10 mouse cellular contexts compared by ENCODE assay signal in the genomic region with DNA sequence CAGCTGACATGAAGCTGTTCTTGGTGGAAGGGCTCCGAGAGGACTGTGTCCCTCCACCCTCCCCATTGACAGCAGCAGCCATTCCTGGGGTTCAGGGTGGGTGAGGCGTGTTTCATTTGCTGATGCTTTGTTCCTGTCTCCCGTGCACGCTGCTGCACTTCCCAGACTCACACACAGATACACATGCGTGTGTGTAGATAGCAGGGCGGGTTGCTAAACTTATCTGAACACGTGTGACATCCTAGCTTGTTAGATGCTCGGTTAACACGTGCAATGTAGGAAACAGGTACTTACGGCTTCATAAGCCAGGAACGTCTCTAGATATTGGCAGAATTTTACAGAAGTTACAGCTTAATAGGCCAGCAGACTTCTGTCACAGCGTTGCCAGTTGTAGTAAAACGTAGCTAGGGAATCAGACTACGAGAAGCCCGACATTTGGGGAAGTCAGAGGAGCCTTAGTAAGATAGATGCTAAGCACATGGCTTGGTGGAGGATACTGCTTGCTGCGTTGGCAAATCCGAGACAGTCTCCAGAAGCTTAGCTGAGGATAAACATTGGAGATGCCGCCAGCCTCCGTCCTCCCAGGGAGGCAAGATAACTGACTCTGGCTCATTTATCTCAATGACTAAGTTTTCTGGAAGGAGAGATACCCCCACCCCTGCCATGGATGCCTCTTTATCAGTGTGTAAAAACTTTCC. TPM values are rescaled to one million over a fixed set of nuclear protein-coding genes. Genes with fewer than 3 reads are reported as not detected.
DNase-seq lines count a peak whose midpoint lies in the region; ATAC-seq and TF ChIP-seq lines count a peak whose summit lies in the region.
"Had no signal": no experiment of that assay in that cellular context is flagged by ENCODE, and none has a peak within 500 bp of the region (broad histone marks: within the 10 kb centered on the region; RNA-seq: fewer than 3 reads in every experiment).

No protein-coding gene starts in this region.

- H3K36me3 ChIP-seq in forebrain, embryonic 13.5 days (ENCODE audit: poor library complexity, severe bottlenecking) = no peaks in the 10 kb centered on the region
- no peaks in the 10 kb centered on the region for H3K36me3 ChIP-seq in forebrain, embryonic 10.5 days (replicated peaks)
- no peaks in the 10 kb centered on the region for H3K36me3 ChIP-seq in lung, postnatal 0 days (ENCODE audit: insufficient read depth, low read length)
- H3K36me3 ChIP-seq in intestine, embryonic 16.5 days (ENCODE audit: control insufficient read depth, insufficient read depth, low read length) = no peaks in the 10 kb centered on the region
- H3K36me3 ChIP-seq: midbrain, embryonic 12.5 days had no signal

- peaks cover 65% of the 10 kb centered on the region for H3K4me1 ChIP-seq in forebrain, embryonic 13.5 days
- peaks cover 72% of the 10 kb centered on the region for H3K4me1 ChIP-seq in forebrain, embryonic 10.5 days
- peaks cover 34% of the 10 kb centered on the region for H3K4me1 ChIP-seq in lung, postnatal 0 days (ENCODE audit: insufficient read depth, low read depth, low read length)
- peaks cover 58% of the 10 kb centered on the region for H3K4me1 ChIP-seq in intestine, embryonic 16.5 days (ENCODE audit: control insufficient read depth, insufficient read depth, low read length)

- H3K4me3 ChIP-seq in forebrain, embryonic 13.5 days = no peak overlapping the region
- H3K4me3 ChIP-seq in forebrain, embryonic 10.5 days = no peak overlapping the region
- no peak overlapping the region for H3K4me3 ChIP-seq in lung, postnatal 0 days (ENCODE audit: low read depth, low read length)
- no peak overlapping the region for H3K4me3 ChIP-seq in intestine, embryonic 16.5 days (ENCODE audit: low read length)
- H3K4me3 ChIP-seq: midbrain, embryonic 12.5 days had no signal

- H3K27me3 ChIP-seq in forebrain, embryonic 13.5 days = no peaks in the 10 kb centered on the region
- no peaks in the 10 kb centered on the region for H3K27me3 ChIP-seq in forebrain, embryonic 10.5 days (ENCODE audit: poor library complexity, severe bottlenecking)
- no peaks in the 10 kb centered on the region for H3K27me3 ChIP-seq in lung, postnatal 0 days (replicated peaks; ENCODE audit: insufficient read depth, low read length)
- H3K27me3 ChIP-seq in intestine, embryonic 16.5 days (replicated peaks; ENCODE audit: control insufficient read depth, insufficient read depth, low read length) = no peaks in the 10 kb centered on the region
- H3K27me3 ChIP-seq: midbrain, embryonic 12.5 days had no signal

- H3K27ac ChIP-seq in forebrain, embryonic 13.5 days = no peak overlapping the region
- no peak overlapping the region for H3K27ac ChIP-seq in forebrain, embryonic 10.5 days
- H3K27ac ChIP-seq in lung, postnatal 0 days (ENCODE audit: low read length) = no peak overlapping the region
- H3K27ac ChIP-seq in intestine, embryonic 16.5 days (ENCODE audit: low read length) = no peak overlapping the region
- H3K27ac ChIP-seq: midbrain, embryonic 12.5 days had no signal

- WGBS in forebrain, embryonic 13.5 days = 61% methylated on average over 19 of the region's 19 CpGs
- 68% methylated on average over 19 of the region's 19 CpGs for WGBS in forebrain, embryonic 10.5 days
- 39% methylated on average over 19 of the region's 19 CpGs for WGBS in lung, postnatal 0 days
- 31% methylated on average over 19 of the region's 19 CpGs for WGBS in intestine, embryonic 16.5 days

- 0 out of 2 replicates have a peak overlapping the region, but pooled peaks have one; percentile 4 for H3K4me2 ChIP-seq in forebrain, embryonic 13.5 days
- H3K4me2 ChIP-seq in lung, postnatal 0 days (replicated peaks; ENCODE audit: low read depth, low read length) = no peak overlapping the region
- peak overlapping the region; percentile 25; the same call in 1 of the 2 replicates for H3K4me2 ChIP-seq in intestine, embryonic 16.5 days (ENCODE audit: low read depth, low read length)
- H3K4me2 ChIP-seq: midbrain, embryonic 12.5 days had no signal

- H3K9me3 ChIP-seq in forebrain, embryonic 13.5 days (replicated peaks) = no peaks in the 10 kb centered on the region
- no peaks in the 10 kb centered on the region for H3K9me3 ChIP-seq in forebrain, embryonic 10.5 days
- no peaks in the 10 kb centered on the region for H3K9me3 ChIP-seq in lung, postnatal 0 days (ENCODE audit: low read length)
- H3K9me3 ChIP-seq in intestine, embryonic 16.5 days (ENCODE audit: control insufficient read depth, low read length) = no peaks in the 10 kb centered on the region
- H3K9me3 ChIP-seq: midbrain, embryonic 12.5 days had no signal

- DNase-seq in forebrain, embryonic 10.5 days (ENCODE audit: extremely low spot score, low spot score) = no peak
- no peak for DNase-seq in lung, postnatal 0 days (ENCODE audit: low spot score)
- no peak for DNase-seq in lung, postnatal 25 days (ENCODE audit: low spot score)
- peak; percentile 50 for DNase-seq in naive thymus-derived CD4-positive, alpha-beta T cell, adult 2 months (ENCODE audit: low read depth)
- no peak for DNase-seq in kidney, postnatal 14 days
- DNase-seq in kidney, postnatal 25 days = no peak
- DNase-seq: layer of hippocampus, adult 9-11 months had no signal

- H3K9ac ChIP-seq in forebrain, embryonic 13.5 days = no peak overlapping the region
- H3K9ac ChIP-seq in lung, postnatal 0 days (replicated peaks; ENCODE audit: low read depth) = no peak overlapping the region
- H3K9ac ChIP-seq in intestine, embryonic 16.5 days (ENCODE audit: low read depth, low read length) = no peak overlapping the region; the same call in 1 of the 2 replicates
- H3K9ac ChIP-seq: midbrain, embryonic 12.5 days had no signal

- TF ChIP-seq EP300 in lung, postnatal 0 days (IDR thresholded peaks at IDR 0.05) = no peak

- ATAC-seq in forebrain, embryonic 13.5 days = peak; percentile 34; the same call in 1 of the 2 replicates
- peak; percentile 42 for ATAC-seq in lung, postnatal 0 days
- peak; percentile 65 for ATAC-seq in intestine, embryonic 16.5 days

- TF ChIP-seq CTCF in lung, postnatal 0 days (IDR thresholded peaks at IDR 0.05) = no peak

RNA-seq across cellular contexts. Expression of a gene that starts 7.3 kb away (rescaled TPM):
- polyA plus RNA-seq in forebrain, embryonic 13.5 days (2015; fragmentation: Nextera tagmentation; extraction: Ambion mirVana) = 20.7 and 22.5 TPM in 2 replicates
- polyA plus RNA-seq in forebrain, embryonic 10.5 days (2016; fragmentation: Nextera tagmentation; extraction: Ambion mirVana) = 10.8 and 12.0 TPM in 2 replicates
- 13.1 and 13.7 TPM in 2 replicates for polyA plus RNA-seq in lung, postnatal 0 days (2015; fragmentation: Nextera tagmentation; extraction: Ambion mirVana)
- polyA plus RNA-seq in intestine, embryonic 16.5 days (2015; fragmentation: Nextera tagmentation; extraction: Ambion mirVana) = 16.6 and 18.2 TPM in 2 replicates
